Mouse (Mus musculus) cerebellum, adult 2 months (tissue): Measurements from ENCODE around the gene Rfx8.

Experiments
- CTCF ChIP-seq: fragments of 200-500 bp; IDR thresholded peaks from 2 replicates; pipeline ENCODE4 v1.5.1; 2011; ENCODE audit warnings: low read depth, mild to moderate bottlenecking, control low read depth, low read length, moderate library complexity, borderline replicate concordance; ENCODE audit not compliant: insufficient read depth
- POLR2A ChIP-seq: fragments of 200-500 bp; IDR thresholded peaks from 2 replicates; pipeline ENCODE4 v1.6.1; 2011; ENCODE audit warnings: low read length, control low read depth, borderline replicate concordance; ENCODE audit not compliant: insufficient read depth

DNA sequence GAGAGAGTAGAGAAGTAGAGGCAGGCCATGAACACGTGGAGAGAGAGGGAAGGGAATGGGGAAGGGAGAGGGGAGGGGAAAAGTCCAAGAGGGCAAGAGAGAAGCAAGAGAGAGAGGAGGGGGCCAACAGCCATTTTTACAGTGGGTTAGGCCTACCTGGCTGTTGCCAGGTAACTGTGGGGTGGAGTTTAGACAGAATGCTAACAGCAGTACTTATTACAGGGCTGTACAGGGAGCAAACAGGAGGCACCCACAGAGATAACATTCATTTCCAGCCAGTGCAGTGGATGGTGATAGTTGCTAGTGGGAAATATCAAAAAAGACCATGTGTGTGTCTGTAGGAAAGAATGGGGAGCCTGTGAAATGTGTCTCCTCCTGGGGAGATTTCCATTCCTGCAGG, 97.1 kb downstream of the Rfx8 start:
- TF ChIP-seq POLR2A (no peak), CTCF (no peak)
